Mouse (Mus musculus) monocyte, adult 59 days (primary cell): Measurements from ENCODE around the gene Olfr1105. TPM values are rescaled to one million over a fixed set of nuclear protein-coding genes. Genes with fewer than 3 reads are reported as not detected.

Experiments
- total RNA-seq, 2 experiments: library from RNA; stranded (reverse); gene quantifications; one replicate each; pipeline ENCODE4 v1.2.4; 2023

The Olfr1105 gene
- total RNA-seq, result not detected

DNA sequence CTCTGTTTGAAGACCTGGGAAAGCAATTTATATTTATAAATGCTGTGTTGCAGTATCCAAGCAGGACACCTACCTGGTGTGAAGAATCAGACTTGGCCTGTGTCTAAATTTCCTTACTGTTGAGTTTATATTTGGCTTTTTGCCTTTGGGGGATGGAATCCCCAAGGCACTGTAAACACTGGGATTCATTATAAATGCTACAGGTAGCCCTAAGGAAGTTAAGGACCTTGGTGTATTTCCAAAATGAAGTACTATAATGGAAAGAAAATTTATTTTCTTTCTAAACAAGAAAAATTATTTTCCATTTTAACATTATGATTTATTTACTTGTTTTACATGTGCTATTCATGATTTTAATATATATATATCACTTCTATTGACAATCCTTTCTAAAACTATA lies at the start of gene Olfr1105:
Olfr1105 (minus strand) TSS at position 101 of the 400 bp plus-strand sequence.

GRCm38 (mm10) chr2:87075717-87076116 lies 39.4 kb upstream of the Olfr1105 start, which contains the start of gene Olfr1107:
Olfr1107 (minus strand) TSS chr2:87075817.

DNA sequence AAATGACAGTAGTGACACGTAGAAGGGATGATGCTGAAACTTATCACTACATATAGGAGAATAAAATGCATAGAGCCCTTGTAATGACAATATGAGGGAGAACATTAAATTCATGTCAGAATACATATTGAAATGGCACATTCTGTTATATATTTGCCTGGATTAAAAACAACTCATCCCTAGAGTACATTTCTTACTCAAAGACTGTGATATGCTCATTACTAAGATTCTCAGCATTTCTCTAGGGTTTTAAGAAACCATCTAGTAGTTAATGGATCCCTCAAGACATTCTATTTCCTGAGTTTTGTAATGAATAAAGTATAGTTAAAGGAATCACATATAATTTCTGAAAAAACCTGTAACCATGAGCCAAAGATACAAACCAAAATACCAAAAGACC lies 15.8 kb upstream of the Olfr1105 start, which contains the start of gene Olfr1106:
Olfr1106 (minus strand) TSS at position 101 of the 400 bp plus-strand sequence.

DNA sequence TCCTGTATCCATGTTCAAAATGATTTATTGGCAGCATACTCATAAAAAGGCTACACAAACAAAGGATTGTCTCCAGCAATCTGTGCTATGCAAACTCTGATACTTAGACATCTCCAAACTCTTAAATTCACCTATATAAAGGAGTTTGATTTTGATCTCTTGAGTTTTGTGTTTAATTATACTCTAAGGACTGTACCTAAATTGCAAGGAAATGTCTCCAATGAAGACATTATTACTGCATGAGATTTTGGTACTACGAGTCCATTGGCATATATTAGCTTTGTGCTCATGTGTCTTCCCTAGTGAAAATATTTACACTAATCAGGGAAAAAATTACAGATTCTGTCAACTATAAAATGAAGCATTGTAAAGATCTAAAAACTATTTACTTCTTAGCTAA lies 9.4 kb downstream of the Olfr1105 start, which contains the start of gene Olfr1104:
Olfr1104 (minus strand) TSS at position 101 of the 400 bp plus-strand sequence.

GRCm38 (mm10) chr2:86998098-86998497 lies 38.2 kb downstream of the Olfr1105 start, which contains the start of gene Olfr1102:
Olfr1102 (plus strand) TSS chr2:86998398.

GRCm38 (mm10) chr2:86991121-86991520 lies 45.2 kb downstream of the Olfr1105 start, which contains the start of gene Olfr1101:
Olfr1101 (minus strand) TSS chr2:86991221.

Other genes with a start within 250 kb of the Olfr1105 start
- gene Olfr141, start 226.5 kb downstream of the Olfr1105 start, total RNA-seq, result not detected
- gene Olfr1094, start 211.9 kb downstream of the Olfr1105 start, total RNA-seq, result not detected
- not detected for gene Olfr1095, start 184.8 kb downstream of the Olfr1105 start, total RNA-seq
- not detected for gene Gm13723, start 161.7 kb downstream of the Olfr1105 start, total RNA-seq
- gene Olfr1097, start 144.3 kb downstream of the Olfr1105 start, total RNA-seq, result not detected
- not detected for gene Olfr1098, start 112.0 kb downstream of the Olfr1105 start, total RNA-seq
- gene Olfr1099, start 75.8 kb downstream of the Olfr1105 start, total RNA-seq, result not detected
- not detected for gene Olfr1100, start 56.6 kb downstream of the Olfr1105 start, total RNA-seq
- gene Olfr1101, start 45.3 kb downstream of the Olfr1105 start, total RNA-seq, result not detected
- gene Olfr1102, start 38.1 kb downstream of the Olfr1105 start, total RNA-seq, result not detected
- not detected for gene Olfr1104, start 9.5 kb downstream of the Olfr1105 start, total RNA-seq
- not detected for gene Olfr1106, start 15.7 kb upstream of the Olfr1105 start, total RNA-seq
- not detected for gene Olfr1107, start 39.3 kb upstream of the Olfr1105 start, total RNA-seq
- gene Olfr1109, start 59.5 kb upstream of the Olfr1105 start, total RNA-seq, result not detected
- gene Olfr259, start 78.0 kb upstream of the Olfr1105 start, total RNA-seq, result not detected
- not detected for gene Olfr1110, start 103.8 kb upstream of the Olfr1105 start, total RNA-seq
- not detected for gene Olfr1111, start 116.1 kb upstream of the Olfr1105 start, total RNA-seq
- gene Olfr1112, start 151.3 kb upstream of the Olfr1105 start, total RNA-seq, result not detected
- gene Olfr1113, start 172.4 kb upstream of the Olfr1105 start, total RNA-seq, result not detected
- gene Olfr1115, start 211.5 kb upstream of the Olfr1105 start, total RNA-seq, result not detected
- not detected for gene Olfr1116, start 231.0 kb upstream of the Olfr1105 start, total RNA-seq